Mouse (Mus musculus) lung, postnatal 36 days (tissue): ENCODE data around the gene Sh3pxd2a.
A peak's percentile ranks its signal among the peaks of the same experiment; 100 is the strongest.
"Not testable (repeated sequence)": the region's sequence is repeated elsewhere in the genome, so short reads cannot be mapped to it uniquely, and the experiment has no call there.

Experiments used
- DNase-seq: peaks from one replicate; pipeline ENCODE4 v3.0.0; 2022; ENCODE audit warnings: mixed read lengths

Gene Sh3pxd2a

GRCm38 (mm10) chr19:47403391-47404379 is 60.5 kb downstream of the Sh3pxd2a start:
- no peak for DNase-seq

GRCm38 (mm10) chr19:47402976-47403375 is 61.2 kb downstream of the Sh3pxd2a start:
- DNase-seq: peak; percentile 75

DNA sequence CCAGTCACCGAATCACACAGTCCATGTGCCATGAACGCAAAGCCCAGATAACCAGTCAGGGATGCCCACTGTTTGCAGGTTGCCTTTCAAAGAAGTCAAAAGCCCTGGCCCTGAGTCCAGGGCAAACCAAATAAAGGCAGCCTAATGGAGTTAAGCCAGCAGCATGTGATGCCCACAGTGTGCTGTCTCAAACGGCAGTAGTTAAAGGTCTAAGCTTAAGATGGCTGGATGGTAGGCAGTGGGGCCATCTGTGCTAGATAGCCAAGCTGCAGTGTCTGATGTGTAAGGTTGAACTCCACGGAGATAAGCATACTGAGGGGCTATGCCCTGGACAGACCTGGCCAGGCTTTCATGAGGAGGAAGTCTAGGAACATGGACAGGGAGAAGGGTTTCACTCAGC is 61.7 kb downstream of the Sh3pxd2a start:
- DNase-seq: no peak

DNA sequence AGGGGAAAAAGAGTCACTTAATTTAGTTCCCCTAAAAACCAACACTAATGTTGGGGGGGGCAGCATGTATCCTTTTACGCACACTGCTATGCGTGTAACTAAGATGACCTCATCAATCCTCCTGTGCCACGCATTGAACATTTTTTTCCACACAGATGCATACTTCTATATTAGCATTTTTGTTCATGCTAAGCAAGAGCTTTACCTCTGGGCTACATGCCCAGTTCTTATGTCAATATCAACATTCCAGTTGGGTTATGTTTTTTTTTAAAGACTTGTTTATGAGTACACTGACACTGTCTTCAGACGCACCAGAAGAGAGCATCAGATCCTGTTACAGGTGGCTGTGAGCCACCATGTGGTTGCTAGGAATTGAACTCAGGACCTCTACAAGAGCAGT is 64.5 kb downstream of the Sh3pxd2a start:
- no peak for DNase-seq

DNA sequence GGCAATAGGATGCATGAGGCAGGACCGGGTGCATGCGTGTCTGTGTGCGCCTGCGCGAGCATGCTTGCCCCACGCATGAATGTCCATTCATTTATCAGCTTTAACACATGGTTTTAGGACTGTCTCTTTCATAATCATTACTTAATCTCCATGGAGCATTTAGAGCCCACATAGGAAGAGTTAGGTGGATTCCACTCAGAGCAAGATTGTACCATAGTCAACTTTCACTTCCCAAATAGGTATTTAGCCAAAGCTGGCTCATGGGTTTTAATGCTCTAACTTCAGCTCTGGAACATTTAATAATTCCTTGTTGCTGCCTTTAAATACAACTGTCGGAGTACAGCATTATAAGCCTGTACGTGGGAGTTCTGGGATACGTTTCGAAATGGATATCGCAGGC is 65.2 kb downstream of the Sh3pxd2a start:
- DNase-seq: no peak

DNA sequence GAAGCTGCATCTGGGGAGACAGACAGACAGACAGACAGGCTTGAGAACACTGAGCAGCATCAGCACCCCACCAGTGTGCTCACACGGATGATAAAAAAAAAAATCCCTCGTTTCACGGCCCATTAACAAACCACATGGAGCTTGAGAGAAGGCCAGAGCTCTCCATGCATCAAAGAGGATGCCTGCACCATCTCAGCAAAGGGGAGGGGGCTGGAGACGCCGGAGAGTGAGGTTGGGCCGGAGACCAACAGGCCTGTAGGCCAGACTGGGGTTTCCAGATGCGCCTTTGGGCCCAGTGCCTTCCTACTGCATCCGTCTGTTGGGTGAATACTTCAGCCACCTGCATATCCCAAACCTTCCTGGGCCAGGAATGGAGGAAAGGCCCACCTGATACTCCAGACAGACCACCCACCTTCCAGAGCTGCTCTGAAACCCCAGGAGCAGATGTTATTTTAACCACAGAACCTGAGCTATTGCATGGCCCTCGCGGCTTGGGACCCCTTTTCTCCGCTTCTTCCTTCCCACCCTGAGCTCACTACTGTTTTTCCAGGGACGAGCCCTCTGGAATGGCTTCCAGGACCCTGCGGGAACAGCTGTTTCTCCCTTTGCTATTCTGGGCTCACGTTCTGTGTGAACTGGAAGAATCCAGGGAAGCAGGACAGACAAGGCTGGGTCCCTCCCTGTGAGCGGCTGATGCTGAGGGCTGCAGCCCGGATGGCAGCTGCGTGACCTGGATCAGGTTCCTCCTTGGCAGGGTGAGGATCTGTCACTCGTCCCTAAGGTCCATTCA is 66.1 kb downstream of the Sh3pxd2a start:
- DNase-seq: no peak

DNA sequence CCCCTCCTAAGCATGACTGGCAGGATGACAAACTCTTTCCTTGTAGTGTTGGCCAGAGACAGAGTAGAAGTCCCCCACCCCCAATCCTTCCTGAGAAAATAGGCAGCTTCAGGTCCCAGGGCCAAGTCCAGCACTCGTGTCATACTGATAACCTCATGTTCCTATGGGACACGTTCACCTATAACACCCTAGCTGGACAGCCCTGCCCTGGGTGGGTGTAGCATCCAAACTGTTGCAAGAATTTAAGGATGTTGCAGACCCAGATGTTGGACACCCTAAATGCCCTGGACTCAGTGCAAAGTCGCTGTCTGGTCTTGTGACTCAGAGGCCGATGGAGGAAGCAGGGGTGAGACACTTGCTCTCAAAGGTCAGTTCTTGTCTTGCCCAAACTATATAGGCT is 68.9 kb downstream of the Sh3pxd2a start:
- no peak for DNase-seq

- not testable (repeated sequence) for DNase-seq
These were observed 69.4 kb downstream of the Sh3pxd2a start for GRCm38 (mm10) chr19:47394781-47395180.

DNA sequence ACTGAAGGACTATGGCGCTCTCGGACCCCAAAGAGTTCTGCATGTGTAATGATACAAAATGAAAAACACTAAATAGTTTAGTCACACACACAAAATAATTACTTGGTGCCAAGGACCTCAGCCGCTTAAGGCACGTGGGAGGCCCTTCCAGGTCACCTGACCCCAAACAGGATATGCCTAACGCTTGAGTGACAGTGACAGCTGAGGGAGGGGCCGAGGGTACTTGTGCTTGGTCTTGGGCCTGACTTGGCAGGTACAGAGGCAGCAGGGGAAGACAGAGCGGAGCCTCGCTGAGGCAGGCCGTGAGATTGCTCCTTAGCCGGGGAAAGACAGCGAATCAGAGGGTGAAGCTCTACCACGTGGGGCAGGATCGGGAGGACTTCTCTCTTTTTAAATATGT is 73.3 kb downstream of the Sh3pxd2a start:
- DNase-seq: no peak

GRCm38 (mm10) chr19:47387887-47388286 is 76.3 kb downstream of the Sh3pxd2a start:
- DNase-seq: peak; percentile 67

GRCm38 (mm10) chr19:47387395-47387794 is 76.8 kb downstream of the Sh3pxd2a start:
- DNase-seq: peak; percentile 56

DNA sequence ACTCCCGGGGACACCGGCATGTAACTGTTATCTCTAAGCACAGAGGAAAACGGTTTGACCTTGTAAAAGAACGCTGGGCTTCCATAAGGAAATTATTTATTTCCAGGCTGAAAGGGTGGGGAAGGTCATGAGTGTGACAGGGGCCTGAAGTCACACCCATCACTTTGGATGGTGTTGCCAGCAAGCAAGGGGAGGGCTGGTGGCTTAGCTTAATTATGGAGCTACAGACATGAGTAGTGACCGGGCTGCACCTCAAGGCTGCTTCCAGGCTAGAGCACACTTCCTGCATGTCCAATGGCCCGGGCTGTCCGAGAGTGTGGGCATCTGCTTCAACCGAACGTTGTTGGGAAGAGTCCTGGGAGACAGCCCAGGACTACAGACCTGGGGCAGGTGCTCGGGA is 78.2 kb downstream of the Sh3pxd2a start:
- peak; percentile 58 for DNase-seq

GRCm38 (mm10) chr19:47384639-47385038 is 79.6 kb downstream of the Sh3pxd2a start:
- DNase-seq: no peak

DNA sequence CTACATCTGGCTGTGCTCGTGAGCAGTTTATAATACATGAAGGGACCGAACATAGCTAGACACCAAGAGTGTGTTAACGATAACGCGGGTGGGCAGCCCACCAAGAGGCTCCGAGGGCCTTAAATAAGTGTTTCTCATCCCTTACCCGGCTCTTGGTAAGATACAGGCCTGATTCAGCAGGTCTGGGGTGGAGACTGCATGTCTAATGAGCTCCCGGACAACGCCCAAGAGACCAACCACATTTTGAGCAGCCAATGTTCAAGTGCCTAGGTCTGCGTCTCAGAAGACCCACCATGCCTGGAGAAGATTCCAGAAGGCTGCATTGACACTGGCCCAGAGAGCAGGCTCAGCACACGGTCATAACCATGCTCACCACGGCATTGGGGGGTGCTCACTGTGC is 80.2 kb downstream of the Sh3pxd2a start:
- no peak for DNase-seq

DNA sequence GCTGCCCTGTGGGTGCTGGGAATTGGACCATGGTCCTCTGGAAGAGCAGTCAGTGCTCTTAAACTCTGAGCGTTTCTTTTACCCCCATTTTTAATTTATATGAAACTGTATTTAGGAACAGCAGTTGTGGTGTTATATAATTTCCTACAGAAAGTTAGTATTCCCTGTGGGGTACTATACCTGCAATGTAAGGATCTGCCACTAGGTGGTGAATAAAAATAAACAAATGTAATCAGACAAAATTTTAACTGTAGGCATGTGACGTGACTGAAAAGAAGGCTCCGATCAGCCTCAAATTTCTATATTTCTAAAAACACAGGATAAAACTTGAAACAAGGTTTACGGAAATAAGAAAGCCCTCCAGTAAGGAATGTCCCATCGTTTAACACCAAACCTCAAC is 81.9 kb downstream of the Sh3pxd2a start:
- peak; percentile 51 for DNase-seq

DNA sequence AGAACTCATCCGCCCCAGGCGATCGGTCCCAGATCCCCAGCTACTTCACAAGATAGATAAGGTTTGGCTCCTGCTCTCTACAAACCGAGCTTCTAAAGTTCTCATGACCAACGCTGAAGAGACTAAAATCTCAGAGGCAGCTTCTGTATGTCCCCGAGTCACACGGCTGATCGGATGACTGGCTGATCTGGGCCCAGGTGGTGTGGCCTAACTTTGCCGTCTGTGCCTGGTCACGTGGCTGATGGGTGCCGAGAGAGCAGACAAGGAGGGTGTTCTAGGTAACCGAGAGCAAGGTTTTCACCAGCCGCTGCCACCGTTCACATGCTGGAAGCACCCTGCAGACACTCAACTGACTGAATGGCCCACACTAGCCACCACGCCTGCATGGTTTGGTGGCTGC is 83.2 kb downstream of the Sh3pxd2a start:
- no peak for DNase-seq

DNA sequence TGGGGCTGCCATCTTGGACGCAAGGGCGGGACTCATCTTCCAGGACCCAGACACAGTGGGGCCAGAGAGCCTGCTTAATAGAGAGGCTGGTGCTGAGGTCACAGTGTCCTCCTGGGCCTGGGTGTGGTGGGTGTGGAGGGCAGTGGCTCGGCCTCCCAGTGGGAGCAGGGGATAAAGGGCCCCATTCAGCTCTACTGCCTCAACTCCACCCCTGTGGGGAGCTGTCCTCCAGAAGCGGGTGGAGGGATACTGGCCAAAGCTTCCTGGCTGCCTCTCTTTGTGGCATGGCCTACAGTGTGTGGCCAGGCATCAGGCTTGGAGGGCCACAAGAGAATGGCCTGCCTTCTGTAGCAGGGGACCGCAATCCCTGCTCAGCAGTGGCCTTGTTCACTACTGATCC is 85.1 kb downstream of the Sh3pxd2a start:
- no peak for DNase-seq

DNA sequence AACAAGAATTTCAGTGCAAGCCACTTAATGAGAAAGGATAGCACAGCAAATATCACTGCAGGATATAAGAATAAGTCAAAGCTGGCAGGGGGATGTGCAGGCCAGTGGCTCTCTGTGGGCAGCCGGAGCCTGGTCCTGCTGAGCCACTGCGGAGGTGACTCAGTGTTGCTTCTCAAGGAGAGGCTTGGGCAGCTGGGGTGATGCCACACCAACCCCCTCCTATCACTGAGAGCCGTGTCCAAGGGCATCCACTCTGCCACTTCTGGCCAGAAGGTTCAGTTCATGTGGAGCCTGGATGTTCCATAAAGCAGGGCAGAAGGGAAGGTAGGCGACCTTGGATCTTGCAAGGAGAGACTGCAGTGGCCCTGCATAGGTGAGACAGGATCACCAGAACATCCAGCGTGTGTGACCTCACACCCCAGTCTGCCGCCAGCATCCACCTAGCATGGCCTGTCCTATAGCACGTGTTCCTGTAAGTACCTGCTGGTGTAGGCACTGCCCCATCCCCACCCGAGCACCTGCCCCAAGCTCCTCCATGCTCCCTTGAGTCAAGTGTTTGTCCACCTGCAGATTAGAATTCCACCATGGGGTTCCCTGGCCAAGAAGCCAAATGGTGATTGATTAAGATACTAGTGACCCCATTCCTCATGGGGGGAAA is 89.2 kb downstream of the Sh3pxd2a start:
- DNase-seq: no peak

- peak; percentile 78 for DNase-seq
These were observed 89.8 kb downstream of the Sh3pxd2a start for GRCm38 (mm10) chr19:47374440-47374839.

DNA sequence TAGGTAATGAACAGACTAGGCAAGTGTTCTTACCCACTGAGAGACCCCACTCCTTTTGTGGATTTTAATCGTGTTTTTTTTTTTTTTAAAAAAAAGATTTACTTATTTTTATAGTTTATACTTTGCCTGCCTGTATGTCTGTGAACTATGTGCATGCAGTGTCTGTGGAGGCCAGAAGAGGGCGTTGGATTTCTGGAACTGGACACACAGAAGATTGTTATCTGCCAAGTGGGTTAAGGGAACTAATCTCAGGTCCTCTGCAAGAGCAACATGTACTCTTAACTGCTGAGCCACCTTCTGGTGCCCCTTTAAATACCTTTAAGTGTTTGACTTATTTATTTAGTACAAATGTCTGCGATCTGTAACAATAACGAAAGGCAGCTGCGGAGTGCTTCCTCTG is 92.2 kb downstream of the Sh3pxd2a start:
- DNase-seq: no peak

GRCm38 (mm10) chr19:47371521-47371920 is 92.7 kb downstream of the Sh3pxd2a start:
- DNase-seq: no peak

- DNase-seq: no peak
These were observed 95.2 kb downstream of the Sh3pxd2a start for GRCm38 (mm10) chr19:47369008-47369407.

DNA sequence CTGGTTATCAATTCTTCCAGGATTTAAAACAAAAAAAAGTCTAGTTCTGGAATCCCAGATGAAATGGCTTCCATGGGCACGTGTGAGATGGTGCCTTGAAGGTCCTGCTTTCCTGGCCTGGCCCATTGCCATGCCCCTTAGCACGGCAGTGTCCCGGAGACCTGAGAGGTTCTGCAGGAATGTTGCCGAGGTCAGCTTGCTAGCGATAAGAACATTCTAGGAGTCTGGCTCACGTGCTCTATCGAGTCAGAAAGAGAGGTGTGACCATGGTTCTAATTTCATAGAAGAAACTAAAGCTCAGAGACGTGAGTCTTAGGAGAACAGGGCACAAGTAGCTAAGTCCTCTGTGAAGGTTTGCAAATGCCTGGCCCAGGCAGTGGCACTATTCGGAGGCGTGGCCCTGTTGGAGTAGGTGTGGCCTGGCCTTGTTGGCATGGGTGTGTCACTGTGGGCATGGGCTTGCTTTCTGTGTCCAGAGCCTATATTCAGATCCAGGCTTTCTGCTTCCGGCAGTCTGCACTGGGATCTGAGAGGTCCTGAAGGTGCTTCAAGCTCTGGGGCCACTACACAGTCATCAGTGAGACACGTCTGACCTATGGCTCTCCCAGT is 96.8 kb downstream of the Sh3pxd2a start:
- peak; percentile 61 for DNase-seq
